Mouse (Mus musculus): Measurements from ENCODE around the gene Tmem175. TPM values are rescaled to one million over a fixed set of nuclear protein-coding genes. Genes with fewer than 3 reads are reported as not detected.

Gene Tmem175
- polyA plus RNA-seq, 1 experiment = not detected

DNA sequence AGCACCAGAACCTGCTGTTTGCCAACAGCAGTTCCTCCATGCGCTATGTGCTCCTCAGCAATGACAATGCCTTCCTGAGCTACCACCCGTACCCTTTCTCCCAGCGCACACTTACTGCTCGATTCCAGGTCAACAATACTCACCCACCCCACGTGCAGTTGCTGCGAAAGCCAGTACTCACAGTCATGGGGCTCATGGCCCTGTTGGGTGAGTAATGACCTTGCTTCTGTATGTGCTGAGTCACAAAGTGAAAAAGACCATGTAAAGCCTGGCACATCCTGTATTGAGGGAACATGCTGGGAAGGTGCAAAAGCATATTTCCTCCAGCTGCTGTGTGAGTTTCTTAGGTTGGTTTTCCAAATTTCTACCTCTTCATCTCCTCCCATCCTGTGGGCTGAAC lies 51.3 kb downstream of the Tmem175 start:
- Histone ChIP-seq H3K27ac (ENCODE audit: insufficient read depth, low read depth, low read length) (no peak overlapping the region), H3K4me3 (ENCODE audit: insufficient read depth, low read depth, low read length) (no peak overlapping the region), H3K4me1 (ENCODE audit: control insufficient read depth, insufficient read depth, low read length) (peaks cover 25% of the 10 kb centered on the region)
- WGBS = 80% methylated on average over 6 of the region's 6 CpGs
- TF ChIP-seq CTCF (IDR thresholded peaks at IDR 0.05; ENCODE audit: insufficient read depth, low read depth, low read length) = no peak
- no peak for TF ChIP-seq POLR2A (IDR thresholded peaks at IDR 0.05; ENCODE audit: insufficient read depth, low read depth, low read length)

DNA sequence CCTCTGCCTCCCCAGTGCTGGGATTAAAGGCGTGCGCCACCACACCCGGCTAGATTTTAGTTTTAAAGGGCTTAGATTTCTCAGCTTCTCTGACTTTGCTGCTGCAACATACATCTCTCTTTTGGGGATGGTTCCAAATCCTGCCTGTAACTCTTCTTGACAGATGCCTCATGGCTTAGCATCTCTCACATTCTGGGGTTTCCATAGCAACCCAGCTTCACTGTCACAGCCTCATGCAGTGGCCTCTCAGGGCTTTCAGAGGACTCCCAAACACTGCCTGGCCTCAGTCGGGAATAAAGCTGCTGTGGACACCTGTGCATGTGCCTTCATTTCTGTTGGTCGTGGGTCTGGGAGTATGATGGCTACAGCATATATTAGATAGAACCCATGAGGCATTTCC lies 59.5 kb downstream of the Tmem175 start:
- H3K4me3 ChIP-seq (ENCODE audit: insufficient read depth, low read depth, low read length) = no peak overlapping the region
- 75% methylated on average over 5 of the region's 5 CpGs for WGBS
- H3K4me1 ChIP-seq (ENCODE audit: control insufficient read depth, insufficient read depth, low read length) = peaks cover 3% of the 10 kb centered on the region
- TF ChIP-seq POLR2A (IDR thresholded peaks at IDR 0.05; ENCODE audit: insufficient read depth, low read depth, low read length) (no peak), CTCF (IDR thresholded peaks at IDR 0.05; ENCODE audit: insufficient read depth, low read depth, low read length) (no peak)
- H3K27ac ChIP-seq (ENCODE audit: insufficient read depth, low read depth, low read length) = no peak overlapping the region

DNA sequence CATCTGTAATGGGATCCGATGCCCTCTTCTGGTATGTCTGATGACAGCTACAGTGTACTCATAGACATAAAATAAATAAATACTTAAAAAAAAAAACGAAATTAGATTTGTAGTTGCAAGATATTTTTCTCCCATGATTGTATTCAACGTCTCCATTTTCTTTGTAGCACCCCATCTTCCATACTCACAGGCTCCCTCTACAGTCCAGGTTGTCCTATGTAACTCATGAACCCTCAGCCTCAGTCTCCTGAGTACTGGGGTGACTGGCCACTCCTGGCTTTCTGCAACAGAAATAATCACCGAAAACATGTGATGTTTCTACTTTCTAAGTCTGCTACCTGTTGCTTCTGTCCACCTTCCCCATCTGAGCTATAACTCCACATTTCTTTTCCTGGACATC lies 61.6 kb downstream of the Tmem175 start:
- 77% methylated on average over 4 of the region's 4 CpGs for WGBS
- no peak for TF ChIP-seq POLR2A (IDR thresholded peaks at IDR 0.05; ENCODE audit: insufficient read depth, low read depth, low read length)
- no peak for TF ChIP-seq CTCF (IDR thresholded peaks at IDR 0.05; ENCODE audit: insufficient read depth, low read depth, low read length)
- Histone ChIP-seq H3K27ac (ENCODE audit: insufficient read depth, low read depth, low read length) (no peak overlapping the region), H3K4me1 (ENCODE audit: control insufficient read depth, insufficient read depth, low read length) (peaks cover 10% of the 10 kb centered on the region), H3K4me3 (ENCODE audit: insufficient read depth, low read depth, low read length) (no peak overlapping the region)

DNA sequence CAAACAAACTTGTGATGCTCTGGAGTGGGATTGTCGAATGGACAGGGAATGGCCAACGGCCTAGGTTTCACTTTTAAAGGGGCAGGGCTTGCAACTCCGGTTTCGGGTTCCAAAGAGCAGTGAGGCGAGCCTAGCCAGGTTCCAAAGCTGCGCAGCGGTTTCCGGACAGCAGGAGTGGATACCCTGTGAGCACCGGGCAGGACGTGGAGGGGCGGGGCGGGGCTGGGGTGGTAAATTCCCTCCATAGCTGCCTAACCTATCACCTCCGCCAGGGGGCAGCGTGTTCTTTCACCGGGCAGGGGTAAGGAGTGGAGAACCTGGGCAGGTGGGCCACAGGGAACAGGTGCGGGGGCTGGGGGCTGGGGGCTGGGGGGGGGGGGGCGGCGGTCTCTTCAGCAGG lies 62.7 kb downstream of the Tmem175 start, which contains the start of gene Fgfrl1:
TSS of gene Fgfrl1 (plus strand) at position 112 of the 400 bp plus-strand sequence.
- peak within 1 kb of the TSS; percentile 2; the same call in 1 of the 2 replicates for H3K4me3 ChIP-seq (ENCODE audit: insufficient read depth, low read depth, low read length)
- peaks cover 12% of the 10 kb centered on the region for H3K4me1 ChIP-seq (ENCODE audit: control insufficient read depth, insufficient read depth, low read length)
- no peak for TF ChIP-seq POLR2A (IDR thresholded peaks at IDR 0.05; ENCODE audit: insufficient read depth, low read depth, low read length)
- TF ChIP-seq CTCF (IDR thresholded peaks at IDR 0.05; ENCODE audit: insufficient read depth, low read depth, low read length) = no peak
- no peak within 1 kb of the TSS for H3K27ac ChIP-seq (ENCODE audit: insufficient read depth, low read depth, low read length)
- WGBS = 8% methylated on average over 18 of the region's 18 CpGs

DNA sequence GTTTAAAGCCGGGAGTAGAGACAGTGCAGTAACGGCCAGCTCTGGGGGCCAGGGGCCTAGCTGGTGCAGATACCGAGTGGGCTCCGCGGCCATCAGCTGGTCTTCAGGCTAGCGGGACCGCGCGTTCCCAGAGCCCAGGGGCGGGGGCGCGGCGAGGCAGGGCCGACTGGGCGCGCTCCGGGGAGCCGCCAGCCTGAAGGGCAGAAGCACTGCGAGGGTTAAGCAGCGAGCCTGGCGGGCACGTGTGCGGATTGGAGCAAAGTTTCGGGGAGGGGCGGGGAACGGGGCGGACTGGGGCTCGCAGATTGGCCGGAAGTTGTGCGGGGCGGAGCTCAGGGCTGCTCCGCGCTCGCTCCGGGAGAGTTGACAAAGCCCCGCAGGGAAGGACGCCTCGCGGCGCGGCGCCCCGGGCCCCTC lies 64.3 kb downstream of the Tmem175 start:
- no peak for TF ChIP-seq CTCF (IDR thresholded peaks at IDR 0.05; ENCODE audit: insufficient read depth, low read depth, low read length)
- WGBS = 1% methylated on average over 41 of the region's 43 CpGs
- no peak overlapping the region for H3K27ac ChIP-seq (ENCODE audit: insufficient read depth, low read depth, low read length)
- H3K4me3 ChIP-seq (ENCODE audit: insufficient read depth, low read depth, low read length) = peak overlapping the region; percentile 63
- H3K4me1 ChIP-seq (ENCODE audit: control insufficient read depth, insufficient read depth, low read length) = peaks cover 12% of the 10 kb centered on the region

DNA sequence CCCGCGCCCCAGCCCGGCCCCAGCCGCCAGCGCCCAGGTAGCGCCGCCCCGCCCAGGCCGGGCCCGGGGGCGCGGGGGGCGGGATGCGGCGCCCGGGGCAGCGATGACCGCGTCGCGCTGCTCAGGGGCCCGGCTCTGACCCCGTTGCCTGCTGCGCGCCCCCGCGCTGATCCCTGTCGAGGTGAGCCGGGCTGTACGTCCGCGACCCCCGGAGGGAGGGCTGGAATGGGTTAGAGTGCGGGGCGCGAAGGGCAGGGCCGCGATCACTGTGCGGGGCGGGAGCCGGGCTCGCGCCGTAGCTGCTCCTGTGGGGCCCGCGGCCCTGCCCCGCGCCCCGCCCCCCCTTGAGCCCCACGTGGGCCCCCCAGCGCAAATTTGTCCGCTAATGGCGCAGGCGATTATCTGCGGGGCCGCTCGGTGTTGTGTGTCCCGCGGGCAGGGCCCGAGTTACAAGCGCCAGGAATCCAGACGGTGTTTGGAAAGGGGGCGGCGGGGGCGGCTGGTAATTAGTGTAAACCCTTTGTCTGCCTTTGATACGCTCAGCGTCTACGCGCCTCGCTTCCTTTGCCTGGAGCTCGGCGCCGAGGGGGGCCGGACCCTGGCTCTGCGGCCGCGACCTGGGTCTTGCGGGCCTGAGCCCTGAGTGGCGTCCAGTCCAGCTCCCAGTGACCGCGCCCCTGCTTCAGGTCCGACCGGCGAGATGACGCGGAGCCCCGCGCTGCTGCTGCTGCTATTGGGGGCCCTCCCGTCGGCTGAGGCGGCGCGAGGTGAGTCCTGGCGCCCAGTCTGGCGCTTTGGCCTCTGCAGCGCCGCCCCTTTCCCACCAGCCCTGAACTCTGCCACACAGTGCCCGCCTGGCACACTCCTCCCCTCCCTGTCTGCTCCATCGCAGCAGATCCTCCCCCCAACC lies 65.0 kb downstream of the Tmem175 start:
- Histone ChIP-seq H3K4me3 (ENCODE audit: insufficient read depth, low read depth, low read length) (peak overlapping the region; percentile 63), H3K4me1 (ENCODE audit: control insufficient read depth, insufficient read depth, low read length) (peaks cover 12% of the 10 kb centered on the region), H3K27ac (ENCODE audit: insufficient read depth, low read depth, low read length) (no peak overlapping the region)
- TF ChIP-seq CTCF (IDR thresholded peaks at IDR 0.05; ENCODE audit: insufficient read depth, low read depth, low read length) (no peak), POLR2A (IDR thresholded peaks at IDR 0.05; ENCODE audit: insufficient read depth, low read depth, low read length) (no peak)
- 1% methylated on average over 96 of the region's 99 CpGs for WGBS

DNA sequence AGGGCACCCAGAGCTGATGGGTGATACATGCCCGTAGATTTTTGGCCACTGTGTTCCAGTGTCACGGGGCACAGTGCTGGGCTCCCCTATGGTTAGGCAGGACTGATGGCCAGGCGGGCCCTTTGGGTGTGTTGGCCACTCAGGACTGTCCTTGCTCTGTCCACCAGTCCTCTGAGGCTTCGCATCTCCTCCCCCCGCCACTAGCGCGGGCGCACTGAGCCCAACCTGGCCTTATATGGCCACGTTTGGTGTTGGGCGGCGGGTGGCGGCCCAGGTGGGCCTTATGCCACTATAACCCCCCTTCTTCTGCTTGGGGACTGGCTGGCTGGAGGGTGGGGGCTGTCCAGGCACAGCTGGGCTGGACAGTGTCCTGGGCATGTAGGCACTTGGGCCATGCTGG lies 66.3 kb downstream of the Tmem175 start:
- 96% methylated on average over 12 of the region's 12 CpGs for WGBS
- Histone ChIP-seq H3K27ac (ENCODE audit: insufficient read depth, low read depth, low read length) (no peak overlapping the region), H3K4me1 (ENCODE audit: control insufficient read depth, insufficient read depth, low read length) (peaks cover 12% of the 10 kb centered on the region), H3K4me3 (ENCODE audit: insufficient read depth, low read depth, low read length) (no peak overlapping the region)
- TF ChIP-seq CTCF (IDR thresholded peaks at IDR 0.05; ENCODE audit: insufficient read depth, low read depth, low read length) (no peak), POLR2A (IDR thresholded peaks at IDR 0.05; ENCODE audit: insufficient read depth, low read depth, low read length) (no peak)

DNA sequence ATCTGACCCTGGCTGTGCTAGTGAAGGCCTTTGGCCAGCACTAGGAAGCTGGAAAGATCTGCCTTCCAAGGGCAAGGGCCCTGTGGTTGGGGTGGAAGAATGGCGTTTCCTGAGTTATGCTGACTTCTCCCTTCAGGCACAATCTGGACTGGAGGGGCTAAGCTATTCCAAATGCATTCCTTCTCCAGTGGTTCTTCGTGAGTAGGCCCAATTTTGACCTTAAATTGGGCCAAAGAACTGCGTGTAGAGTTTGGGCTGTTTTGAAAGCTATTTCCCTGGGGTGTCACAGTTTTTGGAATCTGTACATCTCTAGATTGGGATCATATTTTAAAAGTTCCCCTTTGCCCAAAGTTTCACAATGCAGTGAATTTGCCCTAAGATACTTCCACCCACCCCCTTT lies 67.0 kb downstream of the Tmem175 start:
- no peak overlapping the region for H3K27ac ChIP-seq (ENCODE audit: insufficient read depth, low read depth, low read length)

DNA sequence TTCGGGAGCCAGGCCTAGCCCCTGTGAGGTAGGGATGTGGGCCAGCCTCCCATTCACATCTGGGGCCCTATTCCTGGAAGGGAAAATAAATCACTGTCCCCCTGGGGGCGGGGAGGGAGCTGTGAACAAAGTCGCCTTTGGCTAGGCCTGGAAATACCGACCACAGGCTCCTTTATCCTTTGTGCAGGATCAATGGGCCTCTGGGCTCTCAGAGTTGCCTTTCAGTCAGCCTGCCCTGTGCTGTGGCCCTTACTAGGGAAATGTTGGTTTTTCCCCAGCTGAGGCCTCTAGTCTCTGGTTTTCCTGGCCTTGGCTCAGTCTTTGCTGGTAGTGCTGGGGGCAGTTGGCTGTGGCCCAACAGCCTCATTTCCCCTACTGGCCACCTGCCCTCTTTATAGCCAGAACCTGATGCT lies 67.8 kb downstream of the Tmem175 start:
- peaks cover 12% of the 10 kb centered on the region for H3K4me1 ChIP-seq (ENCODE audit: control insufficient read depth, insufficient read depth, low read length)
- no peak overlapping the region for H3K4me3 ChIP-seq (ENCODE audit: insufficient read depth, low read depth, low read length)
- 66% methylated on average over 4 of the region's 4 CpGs for WGBS
- TF ChIP-seq CTCF (IDR thresholded peaks at IDR 0.05; ENCODE audit: insufficient read depth, low read depth, low read length) = no peak
- no peak for TF ChIP-seq POLR2A (IDR thresholded peaks at IDR 0.05; ENCODE audit: insufficient read depth, low read depth, low read length)
- no peak overlapping the region for H3K27ac ChIP-seq (ENCODE audit: insufficient read depth, low read depth, low read length)

More for the DNA sequence above, 67.0 kb downstream of the Tmem175 start:
- Histone ChIP-seq H3K4me1 (ENCODE audit: control insufficient read depth, insufficient read depth, low read length) (peaks cover 12% of the 10 kb centered on the region), H3K4me3 (ENCODE audit: insufficient read depth, low read depth, low read length) (no peak overlapping the region)
- no peak for TF ChIP-seq CTCF (IDR thresholded peaks at IDR 0.05; ENCODE audit: insufficient read depth, low read depth, low read length)
- no peak for TF ChIP-seq POLR2A (IDR thresholded peaks at IDR 0.05; ENCODE audit: insufficient read depth, low read depth, low read length)
- 82% methylated on average over 3 of the region's 3 CpGs for WGBS

Other genes with a start within 250 kb of the Tmem175 start
- not detected in 2 replicates for gene Pde6b, start 241.4 kb upstream of the Tmem175 start, polyA plus RNA-seq (2012; ENCODE audit: insufficient read depth, insufficient read length, low replicate concordance, missing spikeins)
- not detected in 2 replicates for gene Atp5k, start 195.3 kb upstream of the Tmem175 start, polyA plus RNA-seq (2012; ENCODE audit: insufficient read depth, insufficient read length, low replicate concordance, missing spikeins)
- not detected in 2 replicates for gene Mfsd7a, start 180.9 kb upstream of the Tmem175 start, polyA plus RNA-seq (2012; ENCODE audit: insufficient read depth, insufficient read length, low replicate concordance, missing spikeins)
- 59.2 TPM in 1 of 2 replicates, not detected in the other for gene Pcgf3, start 168.5 kb upstream of the Tmem175 start, polyA plus RNA-seq (2012; ENCODE audit: insufficient read depth, insufficient read length, low replicate concordance, missing spikeins)
- gene Cplx1, start 79.7 kb upstream of the Tmem175 start, polyA plus RNA-seq (2012; ENCODE audit: insufficient read depth, insufficient read length, low replicate concordance, missing spikeins) = 281 and 534 TPM in 2 replicates
- gene Gak, start within 50 bp of the Tmem175 start, polyA plus RNA-seq (2012; ENCODE audit: insufficient read depth, insufficient read length, low replicate concordance, missing spikeins) = 581 TPM in 1 of 2 replicates, not detected in the other
- not detected in 2 replicates for gene Idua, start 30.6 kb downstream of the Tmem175 start, polyA plus RNA-seq (2012; ENCODE audit: insufficient read depth, insufficient read length, low replicate concordance, missing spikeins)
- gene Dgkq, start 39.9 kb downstream of the Tmem175 start, polyA plus RNA-seq (2012; ENCODE audit: insufficient read depth, insufficient read length, low replicate concordance, missing spikeins) = not detected in 2 replicates
- gene Slc26a1, start 45.8 kb downstream of the Tmem175 start, polyA plus RNA-seq (2012; ENCODE audit: insufficient read depth, insufficient read length, low replicate concordance, missing spikeins) = not detected in 2 replicates
- not detected in 2 replicates for gene Fgfrl1, start 62.6 kb downstream of the Tmem175 start, polyA plus RNA-seq (2012; ENCODE audit: insufficient read depth, insufficient read length, low replicate concordance, missing spikeins)
- gene Rnf212, start 145.2 kb downstream of the Tmem175 start, polyA plus RNA-seq (2012; ENCODE audit: insufficient read depth, insufficient read length, low replicate concordance, missing spikeins) = not detected in 2 replicates
- gene Tmed11, start 165.6 kb downstream of the Tmem175 start, polyA plus RNA-seq (2012; ENCODE audit: insufficient read depth, insufficient read length, low replicate concordance, missing spikeins) = not detected in 2 replicates
- not detected in 2 replicates for gene Vmn2r8, start 179.1 kb downstream of the Tmem175 start, polyA plus RNA-seq (2012; ENCODE audit: insufficient read depth, insufficient read length, low replicate concordance, missing spikeins)
- gene Vmn2r9, start 222.8 kb downstream of the Tmem175 start, polyA plus RNA-seq (2012; ENCODE audit: insufficient read depth, insufficient read length, low replicate concordance, missing spikeins) = not detected in 2 replicates